Mouse (Mus musculus): ENCODE measurements around the gene Cyb5r3. TPM values are rescaled to one million over a fixed set of nuclear protein-coding genes. Genes with fewer than 3 reads are reported as not detected.
A peak's percentile ranks its signal among the peaks of the same experiment; 100 is the strongest.

Gene Cyb5r3
- total RNA-seq, 2 experiments from 2014 or later, result 201 to 210 TPM

- no peak for DNase-seq (ENCODE audit: low spot score in 2 of 2)
Observed at GRCm38 (mm10) chr15:83169772-83170722, 2.3 kb downstream of the Cyb5r3 start.

- no peak for DNase-seq (ENCODE audit: low spot score in 2 of 2)
Observed at GRCm38 (mm10) chr15:83168875-83169771, 3.3 kb downstream of the Cyb5r3 start.

- DNase-seq (ENCODE audit: low spot score in 2 of 2), result no peak
Observed at GRCm38 (mm10) chr15:83168311-83168710, 4.1 kb downstream of the Cyb5r3 start.

- DNase-seq (ENCODE audit: low spot score in 2 of 2), result no peak
Observed at GRCm38 (mm10) chr15:83167550-83168065, 4.8 kb downstream of the Cyb5r3 start.

- DNase-seq (ENCODE audit: low spot score in 2 of 2), result no peak
Observed at GRCm38 (mm10) chr15:83167126-83167525, 5.3 kb downstream of the Cyb5r3 start.

GRCm38 (mm10) chr15:83166642-83167041 is 5.8 kb downstream of the Cyb5r3 start:
- peak in 1 of 2 experiments; percentile 51 for DNase-seq (ENCODE audit: low spot score in 2 of 2)

GRCm38 (mm10) chr15:83165526-83166315 is 6.7 kb downstream of the Cyb5r3 start:
- DNase-seq (ENCODE audit: low spot score in 2 of 2), result no peak

- no peak for DNase-seq (ENCODE audit: low spot score in 2 of 2)
Observed at GRCm38 (mm10) chr15:83164971-83165471, 7.4 kb downstream of the Cyb5r3 start.

GRCm38 (mm10) chr15:83162818-83163485 is 9.4 kb downstream of the Cyb5r3 start:
- no peak for DNase-seq (ENCODE audit: low spot score in 2 of 2)

- DNase-seq (ENCODE audit: low spot score in 2 of 2), result no peak
Observed at GRCm38 (mm10) chr15:83162001-83162400, 10.4 kb downstream of the Cyb5r3 start.

- no peak for DNase-seq (ENCODE audit: low spot score in 2 of 2)
Observed at GRCm38 (mm10) chr15:83161062-83161748, 11.2 kb downstream of the Cyb5r3 start.

- no peak for DNase-seq (ENCODE audit: low spot score in 2 of 2)
Observed at GRCm38 (mm10) chr15:83160561-83160960, 11.8 kb downstream of the Cyb5r3 start.

GRCm38 (mm10) chr15:83159823-83160222 is 12.6 kb downstream of the Cyb5r3 start:
- no peak for DNase-seq (ENCODE audit: low spot score in 2 of 2)

GRCm38 (mm10) chr15:83158587-83159160 is 13.7 kb downstream of the Cyb5r3 start:
- DNase-seq (ENCODE audit: low spot score in 2 of 2), result no peak

GRCm38 (mm10) chr15:83157667-83158064 is 14.7 kb downstream of the Cyb5r3 start:
- no peak for DNase-seq (ENCODE audit: low spot score in 2 of 2)

GRCm38 (mm10) chr15:83156929-83157666 is 15.3 kb downstream of the Cyb5r3 start:
- no peak for DNase-seq (ENCODE audit: low spot score in 2 of 2)

GRCm38 (mm10) chr15:83155672-83156419 is 16.5 kb downstream of the Cyb5r3 start:
- no peak for DNase-seq (ENCODE audit: low spot score in 2 of 2)

GRCm38 (mm10) chr15:83154309-83154708 is 18.1 kb downstream of the Cyb5r3 start:
- no peak for DNase-seq (ENCODE audit: low spot score in 2 of 2)

All from adrenal gland, postnatal 4 days (tissue).